In genomic region chr17:65613142-65613462, GRCm38 (mm10) we compare ENCODE assay signal across 8 mouse cellular contexts. TPM values are rescaled to one million over a fixed set of nuclear protein-coding genes. Genes with fewer than 3 reads are reported as not detected.
DNase-seq lines count a peak whose midpoint lies in the region; ATAC-seq and TF ChIP-seq lines count a peak whose summit lies in the region.

No protein-coding gene starts in this region.

- H3K4me2 ChIP-seq in heart, embryonic 13.5 days, result peak overlapping the region; percentile 86
- H3K4me2 ChIP-seq in forebrain, embryonic 16.5 days (ENCODE audit: low read length), result peak overlapping the region; percentile 19; the same call in 1 of the 2 replicates

- H3K27me3 ChIP-seq in heart, embryonic 13.5 days (replicated peaks), result no peaks in the 10 kb centered on the region
- H3K27me3 ChIP-seq in ES-Bruce4 (ENCODE audit: control insufficient read depth, insufficient read depth, low read length, poor library complexity, severe bottlenecking), result no peaks in the 10 kb centered on the region; the same call in 1 of the 2 replicates
- no peaks in the 10 kb centered on the region for H3K27me3 ChIP-seq in forebrain, embryonic 16.5 days (replicated peaks; ENCODE audit: control insufficient read depth, insufficient read depth, low read length)

- no peak for TF ChIP-seq POLR2A in ES-Bruce4 (IDR thresholded peaks at IDR 0.05; ENCODE audit: insufficient read depth, low read length)

- peaks cover 40% of the 10 kb centered on the region for H3K4me1 ChIP-seq in heart, embryonic 13.5 days
- no peaks in the 10 kb centered on the region for H3K4me1 ChIP-seq in ES-Bruce4 (ENCODE audit: control insufficient read depth, insufficient read depth, low read length)
- H3K4me1 ChIP-seq in forebrain, embryonic 16.5 days (replicated peaks; ENCODE audit: control insufficient read depth, insufficient read depth, low read length), result peaks cover 24% of the 10 kb centered on the region

- peak; percentile 59; the same call in 1 of the 2 replicates for ATAC-seq in heart, embryonic 13.5 days (ENCODE audit: extremely low read depth, insufficient number of reproducible peaks, low FRiP score, low TSS enrichment)
- peak; percentile 67 for ATAC-seq in forebrain, embryonic 16.5 days
- peak; percentile 0; the same call in 1 of the 2 replicates for ATAC-seq in megakaryocyte progenitor cell, adult 5-6 weeks (replicated peaks; ENCODE audit: poor library complexity)

- DNase-seq in heart, postnatal 25 days (ENCODE audit: low spot score), result no peak
- DNase-seq in Muller cell, postnatal 12 days (ENCODE audit: inconsistent ontology term), result no peak
- no peak for DNase-seq in left cerebral cortex, postnatal 4 days
- DNase-seq in urinary bladder, adult 18-20 months (ENCODE audit: low spot score in 2 of 2), result no peak

- H3K36me3 ChIP-seq in heart, embryonic 13.5 days, result no peaks in the 10 kb centered on the region
- H3K36me3 ChIP-seq in ES-Bruce4 (ENCODE audit: control insufficient read depth, insufficient read depth, low read length, poor library complexity, severe bottlenecking), result no peaks in the 10 kb centered on the region
- no peaks in the 10 kb centered on the region for H3K36me3 ChIP-seq in forebrain, embryonic 16.5 days (ENCODE audit: control insufficient read depth, insufficient read depth)

- H3K9ac ChIP-seq in heart, embryonic 13.5 days, result peak overlapping the region; percentile 100
- H3K9ac ChIP-seq in ES-Bruce4 (ENCODE audit: low read depth, poor library complexity, severe bottlenecking), result peak overlapping the region; percentile 99
- H3K9ac ChIP-seq in forebrain, embryonic 16.5 days (replicated peaks; ENCODE audit: low read depth, low read length), result peak overlapping the region; percentile 92

- no peaks in the 10 kb centered on the region for H3K9me3 ChIP-seq in heart, embryonic 13.5 days
- H3K9me3 ChIP-seq in ES-Bruce4 (replicated peaks; ENCODE audit: control insufficient read depth, insufficient read depth, low read length, poor library complexity, severe bottlenecking), result no peaks in the 10 kb centered on the region
- no peaks in the 10 kb centered on the region for H3K9me3 ChIP-seq in forebrain, embryonic 16.5 days (ENCODE audit: control insufficient read depth, low read length)

- TF ChIP-seq EP300 in ES-Bruce4 (IDR thresholded peaks at IDR 0.05; ENCODE audit: insufficient read depth, low read depth, low read length), result no peak

- peak overlapping the region; percentile 98 for H3K4me3 ChIP-seq in heart, embryonic 13.5 days
- H3K4me3 ChIP-seq in ES-Bruce4 (ENCODE audit: low read depth, low read length), result peak overlapping the region; percentile 95
- peak overlapping the region; percentile 72 for H3K4me3 ChIP-seq in forebrain, embryonic 16.5 days (replicated peaks; ENCODE audit: low read length)

- under 1% methylated on average over 41 of the region's 42 CpGs for WGBS in heart, embryonic 13.5 days
- 0% methylated on average over 35 of the region's 42 CpGs for WGBS in forebrain, embryonic 16.5 days

- peak overlapping the region; percentile 100 for H3K27ac ChIP-seq in heart, embryonic 13.5 days (replicated peaks)
- H3K27ac ChIP-seq in ES-Bruce4 (ENCODE audit: insufficient read depth, low read length), result peak overlapping the region; percentile 86
- peak overlapping the region; percentile 99 for H3K27ac ChIP-seq in forebrain, embryonic 16.5 days (ENCODE audit: low read length)

- intact Hi-C loops in heart, postnatal 25 days (cut with DNase I), result loop anchor here (5.0 kb wide), 1 partner anchor 169 kb away; the partner anchor contains the start of gene Ppp4r1
- intact Hi-C loops in left cerebral cortex, postnatal 4 days (cut with DNase I), result loop anchor here (10.0 kb wide), 1 partner anchor 162 kb away; the partner anchor contains the start of gene Rab31

- no peak for TF ChIP-seq CTCF in ES-Bruce4 (IDR thresholded peaks at IDR 0.05; ENCODE audit: low read depth, low read length)

RNA-seq across cellular contexts. Expression of gene Vapa, which starts 0.3 kb away (rescaled TPM):
- polyA plus RNA-seq in heart, embryonic 13.5 days (2015; fragmentation: Nextera tagmentation; extraction: Ambion mirVana), result 132 and 153 TPM in 2 replicates
- total RNA-seq in heart, postnatal 25 days (2021), result 10 to 100 TPM; 86.2 to 88.8 TPM
- 301 and 311 TPM in 2 replicates for polyA plus RNA-seq in ES-Bruce4 (2011; ENCODE audit: insufficient read depth, insufficient read length, low read depth, missing spikeins)
- 241 and 271 TPM in 2 replicates for polyA plus RNA-seq in forebrain, embryonic 16.5 days (2015; fragmentation: Nextera tagmentation; extraction: Ambion mirVana)
- total RNA-seq in megakaryocyte progenitor cell, adult 5-6 weeks (2015), result 195 and 214 TPM in 2 replicates
- 141 and 147 TPM in 2 replicates for total RNA-seq in megakaryocyte progenitor cell, adult 5-6 weeks (2017)
- total RNA-seq in left cerebral cortex, postnatal 4 days (2021), result 100 to 1,000 TPM; 167 to 168 TPM

RNA-seq across cellular contexts. Expression of gene Txndc2, which starts 28.9 kb away (rescaled TPM):
- polyA plus RNA-seq in heart, embryonic 13.5 days (2015; fragmentation: Nextera tagmentation; extraction: Ambion mirVana), result 0.10 TPM in 1 of 2 replicates, not detected in the other
- total RNA-seq in heart, postnatal 25 days (2021), result not detected
- polyA plus RNA-seq in ES-Bruce4 (2011; ENCODE audit: insufficient read depth, insufficient read length, low read depth, missing spikeins), result not detected in 2 replicates
- 0.11 TPM in 1 of 2 replicates, not detected in the other for polyA plus RNA-seq in forebrain, embryonic 16.5 days (2015; fragmentation: Nextera tagmentation; extraction: Ambion mirVana)
- total RNA-seq in megakaryocyte progenitor cell, adult 5-6 weeks (2015), result 0.17 and 0.22 TPM in 2 replicates
- total RNA-seq in megakaryocyte progenitor cell, adult 5-6 weeks (2017), result not detected in 2 replicates
- total RNA-seq in left cerebral cortex, postnatal 4 days (2021), result under 1 TPM; 0.28 to 0.44 TPM

Comparison
In these comparisons a context has a peak if more than half of its experiments do, and no peak if none do; other contexts are left out.
1. ATAC-seq: peak in every context shown above with its lines; median percentile 67 in forebrain, embryonic 16.5 days; 59 in heart, embryonic 13.5 days; 0 in megakaryocyte progenitor cell, adult 5-6 weeks.